Mouse (Mus musculus) brain, adult 2 months (tissue): ENCODE data around the gene Zbtb42.

Experiments used
- DNase-seq: peaks from one replicate; pipeline ENCODE4 v3.0.0; 2011; ENCODE audit warnings: low read depth, low spot score

The Zbtb42 gene

DNA sequence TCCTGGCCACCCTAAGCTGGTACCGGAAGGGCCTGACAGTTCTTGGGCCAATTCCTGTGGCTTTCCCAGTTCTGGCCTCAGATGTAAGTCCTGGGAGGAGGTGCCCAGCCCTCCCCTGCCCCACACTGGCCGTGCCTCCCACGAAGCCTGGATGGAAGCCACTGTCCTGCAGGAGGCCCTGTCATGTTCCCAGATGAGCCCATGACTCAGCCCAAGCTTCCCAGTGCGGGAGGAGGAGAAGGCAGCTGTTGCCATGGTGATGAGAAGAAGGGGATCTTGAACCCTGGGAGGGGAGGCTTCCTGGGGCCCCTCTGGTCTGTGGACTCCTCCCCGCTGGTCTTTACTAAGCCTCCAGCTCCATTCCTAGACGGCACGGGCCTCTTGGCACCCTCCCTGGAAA, 4.7 kb downstream of the Zbtb42 start:
- DNase-seq: peak; percentile 73

DNA sequence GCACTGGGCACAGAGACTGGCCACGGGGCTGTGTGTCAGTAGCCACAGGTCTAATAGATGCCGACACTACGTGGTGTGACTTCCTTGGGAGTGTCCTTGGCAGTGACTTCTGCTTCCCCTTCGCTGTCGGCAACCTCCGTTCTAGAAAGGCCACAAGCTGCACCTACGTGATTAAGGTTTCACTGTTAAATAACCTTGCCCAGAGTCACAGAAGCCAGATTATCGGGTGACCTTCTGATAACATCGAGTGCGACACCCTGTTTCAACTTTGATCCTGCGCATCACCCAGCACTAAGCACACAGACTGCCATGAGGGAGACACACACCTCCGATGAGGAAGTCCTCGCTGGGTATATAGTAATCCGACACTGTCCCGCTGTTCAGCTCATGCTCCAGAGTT, 9.8 kb downstream of the Zbtb42 start:
- no peak for DNase-seq

DNA sequence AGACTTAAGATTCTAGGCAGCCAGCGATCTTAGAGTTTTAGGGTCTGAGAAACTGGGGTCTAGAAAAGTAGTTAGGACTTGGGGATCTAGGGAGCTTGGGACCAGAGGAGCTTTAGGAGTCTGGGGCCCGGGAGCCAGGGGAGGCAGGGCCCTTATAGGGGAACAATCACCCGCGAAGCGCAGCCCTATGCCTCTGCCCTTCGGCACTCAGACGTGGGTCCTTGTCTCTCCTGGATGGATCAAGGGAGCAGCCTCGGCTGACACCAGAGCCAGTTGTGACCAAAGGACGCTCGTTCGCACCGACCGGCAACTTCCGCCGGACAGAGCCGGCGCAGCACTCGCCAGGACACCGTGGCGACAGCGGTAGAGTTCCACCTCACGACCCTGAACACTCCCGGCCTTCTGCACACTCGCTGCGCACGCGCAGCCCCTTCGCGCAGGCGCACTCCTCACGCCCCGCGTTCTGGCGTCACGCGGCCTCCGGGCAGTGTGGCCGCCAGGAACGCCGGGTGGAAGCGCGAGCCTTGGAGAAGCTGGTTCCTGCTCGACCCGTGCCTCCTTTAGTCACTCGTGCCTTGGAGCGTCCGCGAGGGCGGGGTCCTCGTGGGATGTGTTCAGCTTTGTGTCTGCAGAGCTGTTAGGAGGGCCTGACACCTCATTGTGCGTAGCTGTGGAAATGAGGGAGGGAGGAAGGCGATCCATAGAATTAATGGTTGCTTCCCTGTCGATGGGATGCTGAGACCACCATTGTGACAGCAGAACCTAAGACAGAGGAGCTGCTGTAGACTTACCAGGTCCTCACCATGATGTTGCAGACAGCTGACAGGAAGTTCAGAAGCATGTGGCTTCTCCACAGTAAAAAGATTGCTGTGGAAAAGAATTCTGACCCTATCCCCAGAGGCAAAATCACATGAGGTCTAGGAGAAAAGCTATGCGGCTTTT, 14.8 kb downstream of the Zbtb42 start:
- peak; percentile 98 for DNase-seq

DNA sequence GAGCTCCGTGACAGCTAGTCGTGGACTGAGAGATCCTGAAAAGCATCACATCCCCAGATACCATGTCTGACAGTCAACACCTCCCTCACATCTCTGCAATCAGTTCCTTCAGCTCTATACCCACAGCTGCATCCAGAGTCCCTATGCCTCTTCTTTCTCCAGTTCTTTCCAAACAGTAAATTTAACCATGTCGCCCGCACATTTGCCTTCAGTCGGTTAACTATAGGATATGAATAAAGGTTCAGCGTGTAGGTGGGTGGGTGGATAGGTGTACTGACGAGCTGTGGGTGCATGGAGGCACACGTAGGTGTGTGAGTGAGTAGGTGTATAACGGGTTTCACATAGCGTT, 15.5 kb downstream of the Zbtb42 start:
- DNase-seq: no peak

DNA sequence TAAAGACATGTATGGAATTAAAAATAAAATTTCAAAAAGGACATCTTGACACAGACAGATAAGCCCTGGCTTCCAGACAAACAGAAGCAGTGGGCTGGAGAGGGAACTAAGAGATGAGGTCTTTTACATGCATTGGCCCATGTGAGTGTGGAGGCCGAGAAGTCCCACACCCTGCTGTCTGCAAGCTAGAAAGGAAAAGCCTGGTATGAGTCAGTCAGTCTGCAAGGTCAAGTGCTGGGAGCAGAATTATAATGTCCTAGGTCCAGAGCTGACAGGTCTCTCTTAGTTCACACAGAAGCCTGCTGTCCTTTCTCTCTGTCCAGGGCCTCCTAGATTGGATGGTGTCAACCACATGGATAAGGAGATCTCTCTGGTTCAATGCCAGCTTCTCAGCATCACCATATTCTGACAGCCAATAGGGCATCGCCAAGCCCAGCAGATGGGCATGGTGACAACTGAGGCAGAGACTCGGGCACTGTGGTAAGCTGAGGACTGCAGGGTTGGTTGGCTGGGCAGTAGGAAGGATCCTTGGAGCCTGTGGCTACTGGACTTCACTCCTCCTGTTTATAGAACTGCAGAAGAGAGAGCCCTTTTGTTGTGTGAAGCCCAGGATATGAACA, 18.3 kb downstream of the Zbtb42 start:
- no peak for DNase-seq

DNA sequence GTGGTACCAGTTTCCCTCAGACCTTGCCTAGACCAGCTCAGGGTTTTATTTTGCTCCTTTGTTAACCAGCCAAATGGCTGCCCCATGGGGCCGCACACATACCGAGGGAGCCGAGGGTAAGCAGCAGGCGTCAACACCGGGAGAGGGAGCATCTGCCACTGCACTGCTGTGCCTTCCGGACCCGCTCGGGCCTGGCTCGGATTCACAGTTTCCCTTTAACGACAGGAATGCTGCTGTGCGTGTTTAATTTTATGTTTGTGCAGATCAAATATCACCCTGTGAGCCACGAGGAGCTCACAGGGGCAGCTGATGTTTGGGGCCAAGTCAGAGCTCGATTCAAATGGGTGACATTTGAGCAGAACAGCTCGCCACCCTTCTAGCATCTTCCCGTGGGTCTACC, 21.9 kb downstream of the Zbtb42 start:
- no peak for DNase-seq

DNA sequence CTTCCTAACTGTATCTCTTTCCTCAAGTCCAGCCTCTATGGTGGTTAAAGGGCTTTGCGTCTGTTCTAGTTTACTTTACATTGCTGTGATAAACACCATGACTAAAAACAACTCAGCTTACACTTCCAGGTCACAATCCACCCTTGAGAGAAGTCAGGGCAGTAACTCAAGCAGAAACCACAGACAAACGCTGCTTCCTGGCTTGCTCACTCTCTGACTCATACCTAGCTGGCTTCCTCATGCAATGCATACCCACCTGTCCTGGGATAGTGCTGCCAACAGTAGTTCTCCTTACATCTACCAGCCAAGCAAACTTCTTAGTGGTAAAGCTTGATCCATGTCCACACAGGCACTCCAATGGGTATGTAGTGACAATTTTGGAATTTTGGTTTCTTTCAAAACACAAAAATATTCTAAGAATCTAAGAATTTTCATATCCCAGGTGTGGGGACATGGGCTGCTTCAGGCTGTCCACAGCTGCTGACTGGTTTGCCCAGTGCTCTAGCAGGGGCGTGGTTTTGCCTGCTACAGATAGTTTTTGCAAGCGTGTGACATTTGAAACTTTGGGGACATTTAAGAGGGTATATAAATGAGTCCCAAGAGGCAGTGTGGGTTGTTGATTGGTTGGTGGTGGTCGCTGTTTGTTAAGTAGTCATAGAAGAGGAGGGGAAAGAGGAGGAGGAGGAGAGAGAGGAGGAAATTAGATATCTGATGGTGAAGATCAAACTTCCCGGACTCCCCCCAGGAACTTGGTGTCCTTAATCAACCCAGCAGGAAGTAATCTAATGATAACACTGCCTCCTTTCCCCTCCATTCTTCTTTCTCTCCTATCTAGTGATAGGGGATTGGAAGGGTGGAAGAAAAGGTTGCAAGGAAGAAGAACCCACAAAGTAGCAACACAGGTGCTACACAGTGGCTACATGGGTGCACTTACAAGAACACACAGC, 24.0 kb downstream of the Zbtb42 start:
- DNase-seq: peak; percentile 83

DNA sequence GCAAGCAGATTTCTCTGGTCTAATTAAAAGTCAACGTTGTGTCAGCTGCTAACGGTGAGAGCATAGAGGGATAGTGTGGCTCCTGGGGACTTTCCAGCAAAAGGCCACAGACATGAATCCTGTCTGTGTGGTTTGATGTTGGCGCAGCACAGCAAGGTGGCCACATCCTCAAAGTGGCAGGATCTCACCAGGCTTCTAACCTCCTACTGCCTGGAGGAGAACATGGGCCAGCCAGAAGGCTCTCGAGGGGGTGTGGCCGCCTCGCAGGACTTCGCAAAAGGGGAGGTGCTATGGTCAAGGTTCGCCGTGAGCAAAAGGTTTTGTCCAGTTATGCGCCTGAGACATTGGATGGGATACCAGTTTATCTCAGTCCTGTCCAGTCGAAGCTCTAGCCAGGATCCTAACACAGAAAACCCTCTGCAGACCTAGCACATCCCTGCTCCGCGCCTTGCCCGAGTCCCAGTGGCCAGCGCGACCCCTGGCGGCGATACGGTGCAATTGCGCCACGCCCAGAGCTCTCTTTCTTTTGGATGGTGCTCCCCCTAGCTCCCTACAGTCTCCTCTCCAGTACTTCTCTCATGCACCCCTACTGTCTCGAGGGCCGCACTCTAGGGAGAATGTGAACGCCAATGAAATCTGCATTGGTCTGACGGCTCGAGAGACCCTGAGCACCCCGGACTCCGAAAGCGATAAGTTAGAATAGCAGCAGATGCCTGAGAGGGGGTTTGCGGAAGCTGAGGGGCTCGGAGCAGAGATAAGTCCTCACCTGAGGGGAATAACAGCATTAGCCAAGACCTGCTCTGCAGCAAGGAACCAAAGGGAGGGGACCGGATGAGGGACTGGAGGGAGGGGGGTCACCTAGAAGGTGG, 28.3 kb downstream of the Zbtb42 start:
- DNase-seq: peak; percentile 88

DNA sequence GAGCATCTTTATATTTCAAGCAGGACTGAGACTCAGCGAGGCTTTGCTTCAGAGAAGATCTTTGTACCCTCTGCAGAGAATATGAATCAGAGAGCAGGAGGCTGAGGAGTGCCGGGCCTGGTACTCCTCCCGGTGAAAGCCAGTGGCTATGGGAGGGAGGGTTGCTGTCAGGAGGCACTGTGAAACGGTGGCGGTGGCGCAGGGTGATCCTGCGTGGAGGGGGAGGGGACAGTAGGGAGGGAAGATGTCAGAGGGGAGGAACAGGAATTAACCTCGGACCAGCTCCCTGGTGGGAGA, 28.9 kb downstream of the Zbtb42 start:
- no peak for DNase-seq

DNA sequence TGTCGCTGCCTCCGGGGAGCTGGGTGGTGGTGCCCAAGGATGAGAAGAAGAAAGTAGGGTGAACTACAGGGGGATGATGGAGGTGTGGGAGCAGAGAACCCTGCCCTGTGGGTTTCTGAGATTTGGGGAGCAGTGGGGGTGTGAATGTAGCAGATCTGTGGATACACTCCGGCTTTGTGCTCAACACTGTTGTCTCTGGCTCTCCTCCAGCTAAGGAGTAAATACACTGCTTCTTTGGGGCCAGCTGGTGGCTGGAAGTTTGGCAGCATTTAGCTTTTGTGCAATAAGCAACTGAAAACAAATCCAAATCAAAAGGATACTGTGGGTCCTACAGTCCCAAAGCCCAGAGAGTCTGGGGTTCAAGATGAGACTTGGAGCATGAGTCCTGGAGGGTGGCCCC, 35.4 kb downstream of the Zbtb42 start:
- peak; percentile 85 for DNase-seq

DNA sequence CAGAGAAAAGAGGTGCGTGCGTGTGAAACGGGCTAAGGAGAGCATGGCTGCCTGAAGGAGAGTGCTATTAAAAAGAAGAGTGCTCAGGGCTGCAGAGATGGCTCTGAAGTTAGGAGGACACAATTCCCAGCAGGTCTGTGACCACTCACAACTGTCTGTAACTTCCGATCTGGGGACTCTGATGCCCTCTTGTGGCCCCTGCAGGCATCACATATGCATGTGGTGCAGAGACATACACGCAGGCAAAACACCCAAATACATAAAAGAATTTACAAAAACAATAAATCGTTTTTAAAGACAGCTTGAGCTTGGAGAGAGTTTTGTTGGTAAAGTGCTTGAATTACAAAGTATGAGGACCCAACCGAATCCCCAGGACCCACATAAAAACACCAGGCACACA, 38.5 kb downstream of the Zbtb42 start:
- DNase-seq: peak; percentile 63

DNA sequence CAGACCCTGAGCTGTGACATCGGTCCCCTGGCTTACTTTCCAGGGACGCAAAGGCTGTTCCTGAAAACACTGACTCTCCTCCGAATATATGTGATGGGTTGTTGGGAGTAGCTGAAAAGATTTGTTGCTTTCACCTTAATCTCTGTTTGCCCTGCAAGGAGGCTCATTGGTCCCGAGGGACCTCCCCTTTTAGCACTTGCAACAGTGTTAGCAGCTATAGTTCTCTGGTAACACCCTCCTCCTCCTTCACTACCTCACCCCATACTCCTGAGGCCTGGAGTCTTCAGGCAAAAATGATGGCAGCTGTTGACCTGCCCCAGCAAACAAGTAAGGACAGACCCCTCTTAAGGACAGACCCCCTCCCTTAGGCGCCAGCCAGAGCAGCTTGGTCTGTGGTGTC, 40.4 kb downstream of the Zbtb42 start:
- DNase-seq: no peak

DNA sequence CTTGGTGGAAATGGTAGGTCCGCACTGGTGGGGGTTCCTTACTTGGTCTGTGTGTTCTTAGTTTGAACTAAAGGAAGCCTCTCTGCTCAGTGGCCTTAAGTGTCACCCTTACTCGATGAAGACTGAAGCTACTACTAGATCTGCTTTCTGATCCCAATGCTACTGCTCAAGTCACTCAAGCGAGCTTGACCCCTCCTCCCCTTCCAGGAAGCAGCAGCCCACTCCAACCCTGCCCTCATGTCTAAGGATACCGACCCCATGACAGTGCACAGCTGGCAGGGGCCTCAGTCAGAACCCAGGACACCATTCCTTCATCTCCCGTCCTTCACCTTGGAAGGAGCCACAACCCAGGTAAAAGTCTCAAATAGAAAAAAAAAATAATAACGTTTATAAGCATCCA, 41.6 kb downstream of the Zbtb42 start, which contains the start of gene Cep170b:
Cep170b (plus strand) TSS at position 240 of the 400 bp plus-strand sequence.
- DNase-seq: no peak

DNA sequence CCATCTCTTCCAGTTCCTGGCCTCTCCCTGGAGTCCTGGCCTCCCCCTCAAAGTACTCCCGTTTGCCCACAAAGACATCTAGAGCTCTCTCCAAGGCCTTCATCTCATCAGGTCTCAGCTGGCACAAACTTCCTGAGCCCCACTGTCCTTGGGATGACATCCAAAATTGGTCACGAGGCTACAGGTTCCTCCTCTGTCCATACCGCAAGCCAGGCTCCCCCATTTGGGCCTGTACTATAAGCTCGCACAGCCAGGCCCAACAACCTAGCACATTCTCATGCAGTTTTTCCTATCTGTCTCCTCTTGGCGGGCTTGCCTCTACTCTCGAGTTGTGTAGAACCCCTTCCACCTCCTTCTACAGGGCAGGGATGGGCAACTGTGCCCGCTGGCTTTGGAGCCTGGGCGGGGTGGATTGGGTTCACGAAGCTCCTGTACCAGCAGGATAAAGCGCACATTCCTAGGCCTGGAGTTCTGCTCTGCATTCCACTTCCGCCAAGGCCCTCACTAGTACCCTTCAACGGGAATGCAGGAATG, 42.3 kb downstream of the Zbtb42 start:
- no peak for DNase-seq

DNA sequence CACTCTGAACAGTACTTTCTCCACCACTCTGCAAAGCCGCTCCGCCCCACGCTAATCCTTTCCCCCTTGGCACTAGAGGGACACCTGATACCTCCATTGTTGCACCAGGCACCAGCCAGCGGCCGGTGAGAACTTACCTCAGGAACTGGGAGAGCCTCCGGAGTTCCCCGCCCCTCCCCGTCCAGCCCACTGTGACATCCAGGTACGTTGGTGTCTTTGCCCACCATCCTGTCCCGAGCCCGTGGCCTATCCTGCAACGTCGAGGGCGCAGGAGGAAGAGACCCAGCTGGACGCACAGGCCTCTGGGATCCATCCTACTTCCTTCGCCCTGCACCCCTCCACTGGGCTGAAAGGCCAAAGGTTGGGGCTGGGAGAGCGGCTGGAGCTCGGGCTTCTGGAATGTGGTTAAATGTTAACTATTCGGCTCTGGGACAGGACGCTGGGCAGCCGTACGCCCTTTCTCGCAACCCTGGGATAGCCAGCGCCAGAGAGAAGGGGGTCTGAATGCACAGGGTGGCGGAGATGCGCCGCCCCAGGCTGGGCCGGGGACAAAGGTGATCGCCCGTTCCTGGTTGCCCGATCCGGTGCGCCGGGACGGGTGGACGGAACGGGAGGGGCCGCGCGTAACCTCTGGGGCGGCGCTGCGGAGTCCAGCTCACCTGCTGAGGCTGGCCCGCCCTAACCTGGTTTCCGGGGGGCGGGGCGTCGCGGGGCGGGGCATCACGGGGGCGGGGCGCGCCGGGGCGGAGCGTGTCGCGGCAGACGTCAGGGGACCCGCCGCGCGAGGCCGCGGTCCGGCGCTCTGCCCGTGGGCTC, 43.0 kb downstream of the Zbtb42 start:
- peak; percentile 74 for DNase-seq

DNA sequence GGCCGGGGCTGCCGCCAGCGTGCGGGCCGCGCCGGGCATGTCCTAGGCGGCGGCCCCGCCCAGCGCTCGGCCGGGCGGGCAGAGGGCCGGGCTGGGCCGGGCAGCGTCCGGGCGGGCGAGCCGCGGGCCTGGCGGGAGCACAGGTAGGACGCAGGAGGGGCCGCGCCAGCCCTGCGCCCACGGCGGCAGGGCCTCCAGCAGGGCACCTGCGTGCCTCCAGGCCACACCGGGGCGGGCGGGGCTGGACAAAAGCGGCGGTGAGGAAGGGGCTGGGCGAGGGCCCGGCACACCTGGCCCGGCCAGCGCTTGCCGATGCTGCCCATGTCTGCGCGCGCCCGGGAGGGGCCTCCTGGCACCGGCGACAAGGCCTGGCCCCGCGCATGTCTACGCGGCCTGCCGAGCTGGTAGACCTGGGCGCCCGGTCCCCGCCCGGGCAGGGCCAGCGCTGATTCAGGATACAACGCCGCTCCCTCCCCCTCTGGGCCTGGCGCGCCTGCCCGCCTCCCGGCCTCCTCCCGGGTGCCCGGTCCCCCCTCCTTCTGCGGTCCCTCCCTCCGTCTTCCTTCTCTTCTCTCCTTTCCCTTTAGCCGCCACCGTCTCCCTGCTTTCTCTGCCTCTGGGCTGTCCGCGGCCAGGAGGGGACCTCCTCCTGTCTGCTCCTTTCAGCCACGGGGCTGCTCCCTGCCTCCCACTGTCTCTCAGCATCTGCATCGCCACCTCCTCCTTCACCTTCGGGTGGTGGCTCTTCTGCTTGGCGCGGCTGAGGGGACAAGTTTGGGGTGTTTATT, 43.8 kb downstream of the Zbtb42 start:
- DNase-seq: peak; percentile 79

DNA sequence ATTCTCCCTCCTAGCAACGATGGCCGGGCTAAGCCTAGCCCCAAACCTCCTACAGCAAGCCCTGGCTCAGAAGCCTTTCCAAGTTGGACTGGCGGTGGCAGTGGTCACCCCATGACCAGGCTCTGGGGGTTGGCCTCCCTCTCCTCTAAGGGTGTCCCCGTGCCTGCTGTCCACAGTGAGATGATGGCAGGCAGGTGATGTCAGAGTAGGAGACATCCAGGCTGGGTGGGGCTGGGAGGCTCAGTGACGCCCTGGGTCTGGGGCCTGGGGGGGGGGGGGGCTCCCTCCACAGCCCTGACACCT, 44.4 kb downstream of the Zbtb42 start:
- no peak for DNase-seq

DNA sequence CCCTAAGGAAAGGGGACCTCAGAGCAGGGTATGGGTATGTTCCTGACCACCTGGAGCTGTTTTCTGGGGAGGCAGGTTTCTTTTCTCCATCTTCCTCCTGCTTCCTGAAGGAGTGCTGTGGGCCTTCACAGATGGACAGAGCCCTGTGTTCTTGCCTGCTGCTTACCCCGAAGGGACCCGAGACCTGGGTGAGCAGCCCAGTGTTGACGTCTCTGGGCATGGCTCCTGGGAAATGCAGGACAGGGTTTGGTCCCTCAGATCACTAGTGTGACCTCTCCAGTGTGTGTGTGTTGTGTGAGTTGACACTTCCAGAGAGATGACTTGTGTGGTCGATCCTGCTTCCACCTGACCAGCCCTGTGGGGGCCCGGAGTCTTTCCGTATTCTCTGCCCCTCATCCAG, 44.8 kb downstream of the Zbtb42 start:
- DNase-seq: no peak

DNA sequence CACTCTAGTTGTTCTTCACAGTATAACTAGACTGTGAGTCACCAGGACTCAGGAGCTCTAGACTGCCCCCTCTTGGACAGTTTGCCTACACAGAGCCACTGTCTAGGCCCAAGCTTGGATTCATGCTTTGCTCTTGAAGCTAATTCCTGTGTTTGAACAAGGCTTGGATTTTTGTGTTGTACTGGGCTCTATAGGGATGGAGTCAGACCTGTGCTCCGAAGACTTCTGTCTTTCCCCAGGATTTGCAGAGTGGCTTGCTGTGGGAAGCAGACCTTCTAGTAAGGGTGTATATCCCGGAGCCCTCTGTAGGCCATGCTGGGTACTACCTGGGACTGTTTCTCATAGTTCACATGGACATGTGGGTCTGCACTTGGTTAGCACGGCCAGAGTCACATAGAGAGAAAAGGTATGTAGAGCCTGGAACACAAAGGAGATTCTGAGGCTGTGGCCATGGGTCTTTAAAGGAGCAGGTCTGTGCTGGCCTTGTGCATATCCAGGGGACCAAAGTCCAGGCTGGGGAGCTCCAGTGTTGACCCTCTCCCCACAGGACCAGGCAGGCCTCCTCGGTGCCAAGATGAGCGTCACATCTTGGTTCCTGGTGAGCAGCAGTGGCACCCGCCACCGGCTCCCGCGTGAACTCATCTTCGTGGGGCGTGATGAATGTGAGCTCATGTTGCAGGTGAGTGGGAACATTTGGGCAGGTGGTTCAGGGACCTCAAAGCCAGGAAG, 45.6 kb downstream of the Zbtb42 start:
- peak; percentile 88 for DNase-seq
